Mouse (Mus musculus) stomach, postnatal 0 days (tissue): Measurements from ENCODE around the gene Bmp6. TPM values are rescaled to one million over a fixed set of nuclear protein-coding genes. Genes with fewer than 3 reads are reported as not detected.

ENCODE experiments used
- ATAC-seq: fragments of 200-750 bp; cut with Nextera tagmentation; 2 replicates; pipeline ENCODE4 v1.8.0; 2017; ENCODE audit not compliant: low FRiP score, low TSS enrichment
- DNase-seq: peaks from one replicate; pipeline ENCODE4 v3.0.0-alpha.2; 2016; ENCODE audit warnings: low spot score
- H3K27ac ChIP-seq: fragments of 300-500 bp; sonication (generic); replicated peaks from 2 replicates; pipeline ENCODE4 v1.5.1; 2014; ENCODE audit warnings: mild to moderate bottlenecking, control low read depth
- H3K27me3 ChIP-seq: fragments of 300-500 bp; sonication (generic); 2 replicates; pipeline ENCODE4 v1.6.1; 2014; ENCODE audit warnings: low read length; ENCODE audit not compliant: control insufficient read depth, insufficient read depth
- H3K36me3 ChIP-seq: fragments of 300-500 bp; sonication (generic); 2 replicates; pipeline ENCODE4 v1.6.1; 2014; ENCODE audit warnings: low read length, mixed read lengths; ENCODE audit not compliant: control insufficient read depth, insufficient read depth
- H3K4me1 ChIP-seq: fragments of 300-500 bp; sonication (generic); replicated peaks from 2 replicates; pipeline ENCODE4 v1.6.1; 2014; ENCODE audit warnings: antibody characterized with exemption; ENCODE audit not compliant: control insufficient read depth, insufficient read depth
- H3K4me2 ChIP-seq: fragments of 300-500 bp; sonication (generic); replicated peaks from 2 replicates; pipeline ENCODE4 v1.6.1; 2014; ENCODE audit warnings: low read depth, mild to moderate bottlenecking, control low read depth, moderate library complexity
- H3K4me3 ChIP-seq: fragments of 300-500 bp; sonication (generic); 2 replicates; pipeline ENCODE4 v1.5.1; 2014; ENCODE audit warnings: low read depth, low read length, control low read depth
- H3K9ac ChIP-seq: fragments of 300-500 bp; sonication (generic); 2 replicates; pipeline ENCODE4 v1.6.1; 2014; ENCODE audit warnings: mild to moderate bottlenecking, low read length, control low read depth, mixed read lengths
- H3K9me3 ChIP-seq: fragments of 300-500 bp; sonication (generic); 2 replicates; pipeline ENCODE4 v1.6.1; 2016; ENCODE audit warnings: low read length; ENCODE audit not compliant: control insufficient read depth
- CTCF ChIP-seq: IDR thresholded peaks from 2 replicates; pipeline ENCODE4 v1.5.1; 2016; ENCODE audit warnings: antibody characterized with exemption, low read depth, mild to moderate bottlenecking, moderate library complexity
- EP300 ChIP-seq: optimal IDR thresholded peaks from 2 replicates; pipeline ENCODE3; 2016; ENCODE audit warnings: antibody characterized with exemption
- WGBS: fragments of 180-500 bp; shearing (Covaris S2); extraction: QIAGEN DNeasy Blood & Tissue Kit; methylation state at CpG from one replicate; pipeline ENCODE4 v1.1.7; 2014; 5-methylcytosine and 5-hydroxymethylcytosine counted together
- polyA plus RNA-seq: library from polyadenylated mRNA; unstranded; fragments of >200 nt; fragmentation: Nextera tagmentation; extraction: Ambion mirVana; gene quantifications from 2 replicates; pipeline ENCODE4 v1.2.1, GENCODE M21; 2015

Bmp6 gene
- polyA plus RNA-seq, 1 experiment from 2014 or later = 1.6 TPM

GRCm38 (mm10) chr13:38354284-38354683 lies 9.4 kb downstream of the Bmp6 start:
- Histone ChIP-seq H3K27me3 (no peaks in the 10 kb centered on the region), H3K36me3 (no peaks in the 10 kb centered on the region), H3K27ac (no peak overlapping the region), H3K4me3 (no peak overlapping the region), H3K9me3 (no peaks in the 10 kb centered on the region), H3K4me2 (no peak overlapping the region), H3K4me1 (no peaks in the 10 kb centered on the region), H3K9ac (no peak overlapping the region)
- TF ChIP-seq EP300 = no peak
- TF ChIP-seq CTCF = no peak
- ATAC-seq (no peak), DNase-seq (no peak)
- WGBS = 46% methylated on average over 1 of the region's 1 CpGs

- H3K4me1 ChIP-seq = no peaks in the 10 kb centered on the region
- 34% methylated on average over 4 of the region's 4 CpGs for WGBS
- no peak for DNase-seq
These were observed 14.1 kb downstream of the Bmp6 start for GRCm38 (mm10) chr13:38359045-38359444.

GRCm38 (mm10) chr13:38362751-38363150 lies 17.8 kb downstream of the Bmp6 start:
- Histone ChIP-seq H3K36me3 (no peaks in the 10 kb centered on the region), H3K4me2 (no peak overlapping the region), H3K27ac (no peak overlapping the region), H3K4me3 (no peak overlapping the region), H3K9ac (no peak overlapping the region), H3K9me3 (no peaks in the 10 kb centered on the region), H3K4me1 (no peaks in the 10 kb centered on the region), H3K27me3 (no peaks in the 10 kb centered on the region)
- no peak for ATAC-seq
- no peak for TF ChIP-seq EP300
- TF ChIP-seq CTCF = no peak
- no peak for DNase-seq
- 67% methylated on average over 4 of the region's 4 CpGs for WGBS

More at GRCm38 (mm10) chr13:38359045-38359444, 14.1 kb downstream of the Bmp6 start:
- H3K27ac ChIP-seq = no peak overlapping the region
- H3K9ac ChIP-seq = no peak overlapping the region
- no peak for ATAC-seq
- no peak overlapping the region for H3K4me3 ChIP-seq
- no peaks in the 10 kb centered on the region for H3K36me3 ChIP-seq
- H3K9me3 ChIP-seq = no peaks in the 10 kb centered on the region
- TF ChIP-seq EP300 (no peak), CTCF (no peak)
- H3K4me2 ChIP-seq = peak overlapping the region; percentile 3; the same call in 1 of the 2 replicates
- H3K27me3 ChIP-seq = no peaks in the 10 kb centered on the region

- H3K4me1 ChIP-seq = no peaks in the 10 kb centered on the region
- WGBS = 77% methylated on average over 7 of the region's 7 CpGs
- H3K27me3 ChIP-seq = no peaks in the 10 kb centered on the region
- H3K4me3 ChIP-seq = no peak overlapping the region
- no peak for ATAC-seq
- no peak for TF ChIP-seq CTCF
- no peak for DNase-seq
- no peaks in the 10 kb centered on the region for H3K9me3 ChIP-seq
- H3K27ac ChIP-seq = no peak overlapping the region
- no peak overlapping the region for H3K9ac ChIP-seq
- no peak overlapping the region for H3K4me2 ChIP-seq
- no peaks in the 10 kb centered on the region for H3K36me3 ChIP-seq
These were observed 19.0 kb downstream of the Bmp6 start for GRCm38 (mm10) chr13:38363869-38364268.

GRCm38 (mm10) chr13:38369624-38370023 lies 24.7 kb downstream of the Bmp6 start:
- WGBS = 66% methylated on average over 5 of the region's 5 CpGs
- H3K4me1 ChIP-seq = no peaks in the 10 kb centered on the region
- no peak overlapping the region for H3K4me2 ChIP-seq
- TF ChIP-seq CTCF (no peak), EP300 (no peak)
- ATAC-seq (no peak), DNase-seq (no peak)
- no peaks in the 10 kb centered on the region for H3K27me3 ChIP-seq
- H3K27ac ChIP-seq = no peak overlapping the region
- no peak overlapping the region for H3K4me3 ChIP-seq
- H3K9ac ChIP-seq = no peak overlapping the region
- H3K9me3 ChIP-seq = no peaks in the 10 kb centered on the region
- no peaks in the 10 kb centered on the region for H3K36me3 ChIP-seq

GRCm38 (mm10) chr13:38376071-38376470 lies 31.2 kb downstream of the Bmp6 start:
- H3K9me3 ChIP-seq = no peaks in the 10 kb centered on the region
- no peak overlapping the region for H3K4me2 ChIP-seq
- no peaks in the 10 kb centered on the region for H3K27me3 ChIP-seq
- no peak for ATAC-seq
- WGBS = 59% methylated on average over 6 of the region's 6 CpGs
- H3K36me3 ChIP-seq = no peaks in the 10 kb centered on the region
- no peak for DNase-seq
- no peak overlapping the region for H3K4me3 ChIP-seq
- TF ChIP-seq CTCF (no peak), EP300 (no peak)
- H3K9ac ChIP-seq = no peak overlapping the region
- H3K4me1 ChIP-seq = no peaks in the 10 kb centered on the region
- H3K27ac ChIP-seq = no peak overlapping the region
